ENCODE assay signal across 8 mouse cellular contexts in the genomic region with DNA sequence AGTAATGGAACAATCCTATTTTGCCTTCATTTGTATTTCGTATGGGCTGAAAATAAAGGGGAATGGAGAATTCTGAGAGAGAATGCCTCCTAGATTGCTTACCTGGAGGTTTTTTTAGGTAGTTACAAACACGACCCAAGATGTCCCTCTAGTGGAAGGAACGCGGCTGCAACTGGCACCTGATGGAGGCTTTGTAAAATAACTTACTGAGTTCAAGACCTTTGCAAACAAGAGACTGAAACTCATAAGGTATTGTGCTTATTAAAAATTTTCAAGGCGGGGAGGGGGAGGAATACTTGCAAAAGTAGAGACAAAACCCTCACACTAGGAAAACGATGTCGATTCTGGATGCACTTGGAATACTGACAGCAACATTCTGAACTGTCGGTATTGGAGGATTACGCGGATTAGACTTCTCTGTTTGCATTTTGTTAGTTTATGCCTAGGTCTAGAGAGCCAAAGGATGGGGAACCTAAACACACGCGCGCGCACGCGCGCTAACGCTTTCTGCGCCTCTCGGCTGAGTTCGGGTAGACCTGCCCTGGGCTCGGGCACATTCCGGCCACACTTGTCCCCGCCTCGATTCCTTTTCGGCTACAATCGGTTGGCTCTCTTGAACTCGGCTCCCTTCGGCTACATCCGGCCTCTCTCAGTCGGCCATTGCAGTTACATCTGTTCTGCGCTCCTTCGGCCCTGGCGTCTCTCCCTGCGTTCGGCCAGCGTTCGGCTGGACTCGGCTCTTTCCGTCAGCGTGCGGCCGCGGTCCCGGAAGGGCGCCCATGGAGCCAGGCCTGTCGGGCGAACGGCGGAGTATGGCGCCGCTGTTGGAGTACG. TPM values are rescaled to one million over a fixed set of nuclear protein-coding genes. Genes with fewer than 3 reads are reported as not detected.
DNase-seq lines count a peak whose midpoint lies in the region; ATAC-seq and TF ChIP-seq lines count a peak whose summit lies in the region.

TSS of gene Ercc4 (plus strand) at position 529 of the 834 bp plus-strand sequence.

- H3K9me3 ChIP-seq in CH12.LX (replicated peaks; ENCODE audit: low read length): peaks cover 4% of the 10 kb centered on the region
- H3K9me3 ChIP-seq in forebrain, embryonic 11.5 days (ENCODE audit: control insufficient read depth, low read length): no peaks in the 10 kb centered on the region
- H3K9me3 ChIP-seq in heart, embryonic 16.5 days (replicated peaks; ENCODE audit: control insufficient read depth, low read length): no peaks in the 10 kb centered on the region
- no peaks in the 10 kb centered on the region for H3K9me3 ChIP-seq in liver, embryonic 15.5 days (replicated peaks)
- H3K9me3 ChIP-seq in neural tube, embryonic 12.5 days: no peaks in the 10 kb centered on the region

- H3K4me3 ChIP-seq in CH12.LX (replicated peaks in 1 of 3; ENCODE audit: low read depth in 2 of 3, low read length in 2 of 3, poor library complexity in 1 of 3): peak within 1 kb of the TSS; percentile 70 to 99 (median 94)
- H3K4me3 ChIP-seq in forebrain, embryonic 11.5 days (ENCODE audit: low read depth, low read length): peak within 1 kb of the TSS; percentile 67
- H3K4me3 ChIP-seq in heart, embryonic 16.5 days (ENCODE audit: low read length): peak within 1 kb of the TSS; percentile 92
- H3K4me3 ChIP-seq in liver, embryonic 15.5 days (replicated peaks): peak within 1 kb of the TSS; percentile 71
- peak within 1 kb of the TSS; percentile 73 for H3K4me3 ChIP-seq in neural tube, embryonic 12.5 days

- TF ChIP-seq POLR2A in CH12.LX (IDR thresholded peaks at IDR 0.05; ENCODE audit: low read depth, low read length): peak; percentile 93

- peak; percentile 99 for ATAC-seq in forebrain, embryonic 11.5 days (replicated peaks; ENCODE audit: low FRiP score)
- ATAC-seq in heart, embryonic 16.5 days (replicated peaks; ENCODE audit: extremely low read depth, insufficient read depth, low FRiP score): peak; percentile 97
- peak; percentile 96 for ATAC-seq in liver, embryonic 15.5 days (ENCODE audit: insufficient read depth)
- peak; percentile 98 for ATAC-seq in neural tube, embryonic 12.5 days (ENCODE audit: low FRiP score, low read depth)

- H3K9ac ChIP-seq in CH12.LX (ENCODE audit: insufficient read depth, low read depth): peak within 1 kb of the TSS; percentile 87
- peak within 1 kb of the TSS; percentile 93 for H3K9ac ChIP-seq in forebrain, embryonic 11.5 days (ENCODE audit: low read length)
- peak within 1 kb of the TSS; percentile 98 for H3K9ac ChIP-seq in heart, embryonic 16.5 days (ENCODE audit: low read length)
- peak within 1 kb of the TSS; percentile 77 for H3K9ac ChIP-seq in liver, embryonic 15.5 days
- H3K9ac ChIP-seq in neural tube, embryonic 12.5 days: peak within 1 kb of the TSS; percentile 86

- DNase-seq in CH12.LX (ENCODE audit: extremely low read depth): peak; percentile 98
- DNase-seq in c-Kit-positive CD71-positive TER-119-negative erythroid progenitor cells, embryonic 14.5 days (ENCODE audit: low read depth): peak; percentile 91
- peak; percentile 96 for DNase-seq in forebrain, embryonic 11.5 days (ENCODE audit: low spot score)
- DNase-seq in kidney, postnatal 36 days: peak; percentile 97 to 98
- DNase-seq in telencephalon, adult 2 months (ENCODE audit: low read depth, low spot score): peak; percentile 94

- TF ChIP-seq EP300 in CH12.LX (IDR thresholded peaks at IDR 0.05; ENCODE audit: low read length): no peak

- in situ Hi-C loops in CH12.LX (cut with MboI; ENCODE audit: low pct_ligation_motif_present, low pct_unique_long_range_greater_than_20kb, low sequenced_read_pairs): no loop called here

- peaks cover 9 to 36% of the 10 kb centered on the region in 2 experiments for H3K4me1 ChIP-seq in CH12.LX (ENCODE audit: control insufficient read depth in 1 of 2, insufficient read depth in 2 of 2)
- H3K4me1 ChIP-seq in forebrain, embryonic 11.5 days (replicated peaks; ENCODE audit: control insufficient read depth, insufficient read depth, low read length): peaks cover 4% of the 10 kb centered on the region; the same call in 1 of the 2 replicates
- H3K4me1 ChIP-seq in heart, embryonic 16.5 days (ENCODE audit: control insufficient read depth, insufficient read depth, low read length): peaks cover 7% of the 10 kb centered on the region
- H3K4me1 ChIP-seq in liver, embryonic 15.5 days (replicated peaks): peaks cover 20% of the 10 kb centered on the region
- H3K4me1 ChIP-seq in neural tube, embryonic 12.5 days: peaks cover 9% of the 10 kb centered on the region

- no peaks in the 10 kb centered on the region for H3K27me3 ChIP-seq in CH12.LX (replicated peaks)
- no peaks in the 10 kb centered on the region for H3K27me3 ChIP-seq in forebrain, embryonic 11.5 days (ENCODE audit: control insufficient read depth, insufficient read depth, low read length)
- H3K27me3 ChIP-seq in heart, embryonic 16.5 days (ENCODE audit: control insufficient read depth, insufficient read depth, low read length): no peaks in the 10 kb centered on the region
- H3K27me3 ChIP-seq in liver, embryonic 15.5 days: no peaks in the 10 kb centered on the region
- no peaks in the 10 kb centered on the region for H3K27me3 ChIP-seq in neural tube, embryonic 12.5 days (replicated peaks)

- TF ChIP-seq RAD21 in CH12.LX (IDR thresholded peaks at IDR 0.05; ENCODE audit: low read depth, low read length): peak; percentile 81

- peaks cover 4% of the 10 kb centered on the region for H3K79me2 ChIP-seq in CH12.LX (replicated peaks; ENCODE audit: control insufficient read depth, extremely low read depth, insufficient read depth, poor library complexity, severe bottlenecking)

- dilution Hi-C loops in CH12.LX (cut with MboI; ENCODE audit: extremely low pct_ligation_motif_present, extremely low pct_unique_long_range_greater_than_20kb, low sequenced_read_pairs): no loop called here

- WGBS in forebrain, embryonic 11.5 days: 2% methylated on average over 53 of the region's 53 CpGs
- WGBS in heart, embryonic 16.5 days: under 1% methylated on average over 53 of the region's 53 CpGs
- under 1% methylated on average over 53 of the region's 53 CpGs for WGBS in liver, embryonic 15.5 days (ENCODE audit: insufficient replicate concordance)
- WGBS in neural tube, embryonic 12.5 days: under 1% methylated on average over 53 of the region's 53 CpGs

- H3K27ac ChIP-seq in CH12.LX (ENCODE audit: insufficient read depth, low read depth): peak within 1 kb of the TSS; percentile 57
- H3K27ac ChIP-seq in forebrain, embryonic 11.5 days (ENCODE audit: low read depth, low read length): peak within 1 kb of the TSS; percentile 75
- H3K27ac ChIP-seq in heart, embryonic 16.5 days (ENCODE audit: low read length): peak within 1 kb of the TSS; percentile 89
- H3K27ac ChIP-seq in liver, embryonic 15.5 days (replicated peaks): peak within 1 kb of the TSS; percentile 70
- peak within 1 kb of the TSS; percentile 62 for H3K27ac ChIP-seq in neural tube, embryonic 12.5 days

- TF ChIP-seq CTCF in CH12.LX (conservative IDR thresholded peaks at IDR 0.05 in 1 of 2, IDR thresholded peaks at IDR 0.05 in 1 of 2; ENCODE audit: low read depth in 2 of 2, low read length in 2 of 2): peak; percentile 46 to 84

- peaks cover 21 to 29% of the 10 kb centered on the region in 2 experiments for H3K36me3 ChIP-seq in CH12.LX (replicated peaks in 1 of 2; ENCODE audit: control insufficient read depth in 1 of 2, insufficient read depth in 1 of 2, low read length in 1 of 2)
- no peaks in the 10 kb centered on the region for H3K36me3 ChIP-seq in forebrain, embryonic 11.5 days (ENCODE audit: control insufficient read depth, insufficient read depth, low read length)
- peaks cover 19% of the 10 kb centered on the region for H3K36me3 ChIP-seq in heart, embryonic 16.5 days (ENCODE audit: control insufficient read depth, insufficient read depth)
- H3K36me3 ChIP-seq in liver, embryonic 15.5 days (replicated peaks): peaks cover 18% of the 10 kb centered on the region
- H3K36me3 ChIP-seq in neural tube, embryonic 12.5 days: peaks cover 4% of the 10 kb centered on the region; the same call in 1 of the 2 replicates

- peak within 1 kb of the TSS; percentile 97 for H3K4me2 ChIP-seq in CH12.LX (ENCODE audit: insufficient read depth, low read depth, poor library complexity, severe bottlenecking)
- peak within 1 kb of the TSS; percentile 74 for H3K4me2 ChIP-seq in forebrain, embryonic 11.5 days (ENCODE audit: low read depth, low read length, severe bottlenecking)
- H3K4me2 ChIP-seq in heart, embryonic 16.5 days (ENCODE audit: low read depth, low read length): peak within 1 kb of the TSS; percentile 90
- H3K4me2 ChIP-seq in liver, embryonic 15.5 days: peak within 1 kb of the TSS; percentile 76
- H3K4me2 ChIP-seq in neural tube, embryonic 12.5 days (replicated peaks): peak within 1 kb of the TSS; percentile 74

TF ChIP-seq in CH12.LX, 34 proteins besides CTCF, POLR2A, EP300 and RAD21 (continues in another document):
- TF ChIP-seq BHLHE40 (IDR thresholded peaks at IDR 0.05; ENCODE audit: low read depth, low read length) (no peak), TCF12 (IDR thresholded peaks at IDR 0.05; ENCODE audit: low read depth, low read length) (peak; percentile 81; the same call in 1 of the 2 replicates), CHD2 (IDR thresholded peaks at IDR 0.05; ENCODE audit: low read length) (no peak), USF2 (conservative IDR thresholded peaks at IDR 0.05; ENCODE audit: low read depth, low read length) (no peak), ELF1 (IDR thresholded peaks at IDR 0.05; ENCODE audit: low read depth, low read length) (peak; percentile 94), MAX (IDR thresholded peaks at IDR 0.05; ENCODE audit: low read length) (peak; percentile 74; the same call in 1 of the 2 replicates), ZNF384 (IDR thresholded peaks at IDR 0.05; ENCODE audit: low read depth, low read length) (peak; percentile 83), JUND (conservative IDR thresholded peaks at IDR 0.05; ENCODE audit: low read depth, low read length) (peak; percentile 19; the same call in 1 of the 2 replicates), UBTF (IDR thresholded peaks at IDR 0.05; ENCODE audit: low read depth, low read length) (no peak), MYC (IDR thresholded peaks at IDR 0.05; ENCODE audit: low read depth, low read length) (peak; percentile 76), MAZ (IDR thresholded peaks at IDR 0.05; ENCODE audit: low read depth, low read length) (no peak), USF1 (IDR thresholded peaks at IDR 0.05; ENCODE audit: low read depth, low read length) (no peak), KAT2A (IDR thresholded peaks at IDR 0.05; ENCODE audit: insufficient replicate concordance, low read length) (0 out of 2 replicates have a peak, but pooled peaks have one; percentile 54)

RNA-seq across cellular contexts. Expression of gene Ercc4, which starts in this region (rescaled TPM):
- 16.6 and 18.3 TPM in 2 replicates for total RNA-seq in CH12.LX (2012; rRNA removed)
- 9.6 and 10.1 TPM in 2 replicates for total RNA-seq in CH12.LX (2014; rRNA removed)
- 23.0 and 23.3 TPM in 2 replicates for polyA plus RNA-seq in CH12.LX (2012; ENCODE audit: insufficient read length, low read depth)
- polyA plus RNA-seq in forebrain, embryonic 11.5 days (2014; fragmentation: Nextera tagmentation; extraction: Ambion mirVana): 16.0 and 18.0 TPM in 2 replicates
- 9.5 and 9.9 TPM in 2 replicates for polyA plus RNA-seq in heart, embryonic 16.5 days (2015; fragmentation: Nextera tagmentation; extraction: Ambion mirVana)
- polyA plus RNA-seq in liver, embryonic 15.5 days (2015; fragmentation: Nextera tagmentation; extraction: Ambion mirVana): 4.0 and 4.1 TPM in 2 replicates
- polyA plus RNA-seq in neural tube, embryonic 12.5 days (2016; fragmentation: Nextera tagmentation; extraction: Ambion mirVana): 14.8 and 15.6 TPM in 2 replicates

Comparison
In these comparisons a context has a peak if more than half of its experiments do, and no peak if none do; other contexts are left out.
1. Peak in every context shown above with its lines: DNase-seq, ATAC-seq, H3K4me3 ChIP-seq and H3K27ac ChIP-seq.